Mouse (Mus musculus) left cerebral cortex, postnatal 25 days (tissue): Measurements from ENCODE around the gene Tmem265. TPM values are rescaled to one million over a fixed set of nuclear protein-coding genes. Genes with fewer than 3 reads are reported as not detected.

ENCODE experiments used
- total RNA-seq, 2 experiments: library from RNA; stranded (reverse); gene quantifications; 2 replicates each; pipeline ENCODE4 v1.2.3; 2021

The Tmem265 gene
- total RNA-seq, 2 experiments from 2014 or later, result not detected

Other genes starting within 250 kb of the Tmem265 start
- 10 to 100 TPM; 11.7 TPM for gene Zfp768, start 215.8 kb upstream of the Tmem265 start, total RNA-seq
- gene Zfp747, start 185.3 kb upstream of the Tmem265 start, total RNA-seq, result 1 to 10 TPM; 5.4 to 6.7 TPM
- 1 to 10 TPM; 2.8 to 4.0 TPM for gene 9130019O22Rik, start 174.2 kb upstream of the Tmem265 start, total RNA-seq
- 1 to 10 TPM; 6.6 to 7.9 TPM for gene E430018J23Rik, start 167.8 kb upstream of the Tmem265 start, total RNA-seq
- gene Zfp764, start 154.6 kb upstream of the Tmem265 start, total RNA-seq, result 1 to 10 TPM; 4.5 TPM
- gene Zfp688, start 139.3 kb upstream of the Tmem265 start, total RNA-seq, result 10 to 100 TPM; 13.0 to 16.8 TPM
- gene Zfp689, start 112.2 kb upstream of the Tmem265 start, total RNA-seq, result 1 to 10 TPM; 5.8 to 8.2 TPM
- 10 to 100 TPM; 27.1 to 32.2 TPM for gene Prr14, start 101.8 kb upstream of the Tmem265 start, total RNA-seq
- gene Fbrs, start 82.2 kb upstream of the Tmem265 start, total RNA-seq, result 10 to 100 TPM; 56.2 to 56.9 TPM
- 100 to 1,000 TPM; 101 to 116 TPM for gene Srcap, start 49.4 kb upstream of the Tmem265 start, total RNA-seq
- gene Gm42715, start 41.8 kb upstream of the Tmem265 start, total RNA-seq, result 10 to 100 TPM; 10.6 to 11.6 TPM
- 10 to 100 TPM; 76.9 to 89.1 TPM for gene Phkg2, start 11.9 kb downstream of the Tmem265 start, total RNA-seq
- gene Ccdc189, start 27.2 kb downstream of the Tmem265 start, total RNA-seq, result 1 to 10 TPM; 6.8 to 7.7 TPM
- gene Rnf40, start 27.4 kb downstream of the Tmem265 start, total RNA-seq, result 10 to 100 TPM; 69.4 to 71.4 TPM
- gene Zfp629, start 54.4 kb downstream of the Tmem265 start, total RNA-seq, result 10 to 100 TPM; 22.2 to 24.8 TPM
- gene Bcl7c, start 147.5 kb downstream of the Tmem265 start, total RNA-seq, result 10 to 100 TPM; 37.6 to 43.0 TPM
- 1 to 10 TPM; 2.6 to 3.4 TPM for gene Ctf1, start 151.3 kb downstream of the Tmem265 start, total RNA-seq
- not detected for gene Ctf2, start 170.8 kb downstream of the Tmem265 start, total RNA-seq
- gene Fbxl19, start 183.2 kb downstream of the Tmem265 start, total RNA-seq, result 10 to 100 TPM; 81.3 to 88.2 TPM
- 10 to 100 TPM; 23.1 to 23.7 TPM for gene Orai3, start 208.4 kb downstream of the Tmem265 start, total RNA-seq
- gene Setd1a, start 215.3 kb downstream of the Tmem265 start, total RNA-seq, result 10 to 100 TPM; 42.3 to 43.4 TPM
- 1 to 10 TPM; 3.5 to 4.5 TPM for gene Gm49388, start 224.2 kb downstream of the Tmem265 start, total RNA-seq
- 1 to 10 TPM; 3.6 to 6.8 TPM for gene Hsd3b7, start 239.2 kb downstream of the Tmem265 start, total RNA-seq